In the genomic region with DNA sequence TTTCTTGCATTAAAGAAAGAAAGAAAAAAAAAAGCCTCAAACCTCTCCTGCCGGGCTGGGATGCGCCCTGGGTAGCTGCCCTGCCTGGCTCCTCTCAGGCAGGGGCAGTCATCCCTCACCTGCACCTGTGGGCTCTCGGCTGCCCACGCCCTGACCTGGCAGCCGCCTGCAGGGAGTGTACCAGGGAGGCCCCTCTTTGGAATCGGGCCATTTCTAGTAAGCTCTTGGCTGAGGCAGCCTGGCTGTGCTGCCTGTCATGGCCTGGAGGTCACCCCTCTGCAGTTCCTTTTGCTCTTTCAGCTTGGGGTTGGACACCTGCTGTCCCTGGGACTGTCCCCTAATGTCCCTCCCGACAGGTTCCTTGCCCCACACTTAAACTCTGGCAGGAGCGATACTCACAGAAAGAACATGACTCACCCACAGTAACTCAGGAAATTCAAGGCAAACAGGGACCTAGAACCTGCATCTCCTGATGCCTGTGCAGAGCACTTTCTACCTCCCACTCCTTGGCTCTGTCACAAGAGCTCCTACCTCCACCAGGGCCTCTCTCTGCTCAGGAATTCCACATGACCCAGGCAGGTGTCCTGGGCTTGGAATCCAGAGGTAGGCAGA, we compare ENCODE assay signal across 10 mouse cellular contexts. TPM values are rescaled to one million over a fixed set of nuclear protein-coding genes. Genes with fewer than 3 reads are reported as not detected.
DNase-seq lines count a peak whose midpoint lies in the region; ATAC-seq and TF ChIP-seq lines count a peak whose summit lies in the region.
"Had no signal": no experiment of that assay in that cellular context is flagged by ENCODE, and none has a peak within 500 bp of the region (broad histone marks: within the 10 kb centered on the region; RNA-seq: fewer than 3 reads in every experiment).

No protein-coding gene starts in this region.

- dilution Hi-C loops in CH12.LX (cut with MboI; ENCODE audit: extremely low pct_ligation_motif_present, extremely low pct_unique_long_range_greater_than_20kb, low sequenced_read_pairs) = no loop called here

- DNase-seq in heart, postnatal 0 days (ENCODE audit: low spot score) = no peak
- no peak for DNase-seq in heart, postnatal 14 days
- DNase-seq in CH12.LX (ENCODE audit: extremely low read depth) = no peak
- DNase-seq in frontal cortex, postnatal 25 days (ENCODE audit: low spot score in 2 of 2) = no peak
- no peak for DNase-seq in embryo, embryonic 10 days (ENCODE audit: low spot score)
- DNase-seq in cerebellum, adult 11-12 months = no peak
- DNase-seq: cerebellum, adult 9-10 months had no signal

- H3K27ac ChIP-seq in heart, postnatal 0 days (ENCODE audit: low read depth) = no peak overlapping the region
- peak overlapping the region; percentile 88 for H3K27ac ChIP-seq in CH12.LX (ENCODE audit: insufficient read depth, low read depth)
- H3K27ac ChIP-seq in hindbrain, embryonic 16.5 days (ENCODE audit: low read depth, low read length) = 0 out of 2 replicates have a peak overlapping the region, but pooled peaks have one; percentile 39
- H3K27ac ChIP-seq in limb, embryonic 15.5 days = peak overlapping the region; percentile 64; the same call in 1 of the 2 replicates
- H3K27ac ChIP-seq: liver, embryonic 12.5 days had no signal

- intact Hi-C loops in heart, postnatal 14 days (cut with DNase I) = no loop called here

- no peaks in the 10 kb centered on the region for H3K27me3 ChIP-seq in heart, postnatal 0 days (ENCODE audit: control insufficient read depth, insufficient read depth, low read length)
- H3K27me3 ChIP-seq in CH12.LX (replicated peaks) = no peaks in the 10 kb centered on the region
- no peaks in the 10 kb centered on the region for H3K27me3 ChIP-seq in hindbrain, embryonic 16.5 days (replicated peaks; ENCODE audit: control insufficient read depth, insufficient read depth, low read length)
- no peaks in the 10 kb centered on the region for H3K27me3 ChIP-seq in limb, embryonic 15.5 days

- in situ Hi-C loops in CH12.LX (cut with MboI; ENCODE audit: low pct_ligation_motif_present, low pct_unique_long_range_greater_than_20kb, low sequenced_read_pairs) = loop anchor here (5.0 kb wide), 1 partner anchor 69 kb away; no protein-coding TSS in a partner anchor

- H3K4me2 ChIP-seq in heart, postnatal 0 days (ENCODE audit: low read depth, low read length) = no peak overlapping the region
- peak overlapping the region; percentile 42 for H3K4me2 ChIP-seq in CH12.LX (ENCODE audit: insufficient read depth, low read depth, poor library complexity, severe bottlenecking)
- H3K4me2 ChIP-seq in hindbrain, embryonic 16.5 days (ENCODE audit: low read length) = no peak overlapping the region
- no peak overlapping the region for H3K4me2 ChIP-seq in limb, embryonic 15.5 days

- no peak for TF ChIP-seq RAD21 in CH12.LX (IDR thresholded peaks at IDR 0.05; ENCODE audit: low read depth, low read length)

- no peak for TF ChIP-seq EP300 in heart, postnatal 0 days (IDR thresholded peaks at IDR 0.05; ENCODE audit: low read depth)
- TF ChIP-seq EP300 in CH12.LX (IDR thresholded peaks at IDR 0.05; ENCODE audit: low read length) = peak; percentile 20; the same call in 1 of the 2 replicates

- ATAC-seq in heart, postnatal 0 days (ENCODE audit: insufficient read depth, low read depth) = peak; percentile 18; the same call in 1 of the 2 replicates
- ATAC-seq in hindbrain, embryonic 16.5 days = no peak
- ATAC-seq in limb, embryonic 15.5 days (ENCODE audit: insufficient number of reproducible peaks, low FRiP score, low TSS enrichment, low read depth) = no peak

- no peak for TF ChIP-seq POLR2A in CH12.LX (IDR thresholded peaks at IDR 0.05; ENCODE audit: low read depth, low read length)

- H3K36me3 ChIP-seq in heart, postnatal 0 days (replicated peaks; ENCODE audit: control insufficient read depth, insufficient read depth, low read length) = no peaks in the 10 kb centered on the region
- no peaks in the 10 kb centered on the region for H3K36me3 ChIP-seq in CH12.LX (replicated peaks in 1 of 2; ENCODE audit: control insufficient read depth in 1 of 2, insufficient read depth in 1 of 2, low read length in 1 of 2)
- no peaks in the 10 kb centered on the region for H3K36me3 ChIP-seq in hindbrain, embryonic 16.5 days (ENCODE audit: control insufficient read depth, insufficient read depth, low read length)
- H3K36me3 ChIP-seq in limb, embryonic 15.5 days = peaks cover 3% of the 10 kb centered on the region; the same call in 1 of the 2 replicates
- H3K36me3 ChIP-seq: liver, embryonic 12.5 days had no signal

- no peak for TF ChIP-seq CTCF in heart, postnatal 0 days (IDR thresholded peaks at IDR 0.05; ENCODE audit: low read depth)
- TF ChIP-seq CTCF in CH12.LX (conservative IDR thresholded peaks at IDR 0.05 in 1 of 2, IDR thresholded peaks at IDR 0.05 in 1 of 2; ENCODE audit: low read depth in 2 of 2, low read length in 2 of 2) = no peak

- WGBS in heart, postnatal 0 days = 39% methylated on average over 8 of the region's 8 CpGs
- WGBS in hindbrain, embryonic 16.5 days = 30% methylated on average over 8 of the region's 8 CpGs
- WGBS in limb, embryonic 15.5 days = 40% methylated on average over 8 of the region's 8 CpGs

- H3K9ac ChIP-seq in heart, postnatal 0 days (replicated peaks; ENCODE audit: low read depth, low read length) = no peak overlapping the region
- no peak overlapping the region for H3K9ac ChIP-seq in CH12.LX (ENCODE audit: insufficient read depth, low read depth)
- peak overlapping the region; percentile 35; the same call in 1 of the 2 replicates for H3K9ac ChIP-seq in hindbrain, embryonic 16.5 days (ENCODE audit: low read depth, low read length)
- no peak overlapping the region for H3K9ac ChIP-seq in limb, embryonic 15.5 days
- H3K9ac ChIP-seq: liver, embryonic 12.5 days had no signal

- peaks cover 10% of the 10 kb centered on the region for H3K4me1 ChIP-seq in heart, postnatal 0 days (ENCODE audit: control insufficient read depth, insufficient read depth)
- peaks cover 58 to 90% of the 10 kb centered on the region in 2 experiments for H3K4me1 ChIP-seq in CH12.LX (ENCODE audit: control insufficient read depth in 1 of 2, insufficient read depth in 2 of 2)
- H3K4me1 ChIP-seq in hindbrain, embryonic 16.5 days (ENCODE audit: control insufficient read depth, insufficient read depth, low read depth, low read length) = peaks cover 11% of the 10 kb centered on the region
- peaks cover 24% of the 10 kb centered on the region for H3K4me1 ChIP-seq in limb, embryonic 15.5 days

- H3K79me2 ChIP-seq in CH12.LX (replicated peaks; ENCODE audit: control insufficient read depth, extremely low read depth, insufficient read depth, poor library complexity, severe bottlenecking) = no peaks in the 10 kb centered on the region

- H3K4me3 ChIP-seq in heart, postnatal 0 days (ENCODE audit: low read depth, low read length) = no peak overlapping the region
- H3K4me3 ChIP-seq in CH12.LX (replicated peaks in 1 of 3; ENCODE audit: low read depth in 2 of 3, low read length in 2 of 3, poor library complexity in 1 of 3) = no peak overlapping the region
- no peak overlapping the region for H3K4me3 ChIP-seq in hindbrain, embryonic 16.5 days (ENCODE audit: low read length)
- H3K4me3 ChIP-seq in limb, embryonic 15.5 days = no peak overlapping the region
- H3K4me3 ChIP-seq: liver, embryonic 12.5 days had no signal

- peaks cover 14% of the 10 kb centered on the region for H3K9me3 ChIP-seq in heart, postnatal 0 days (replicated peaks; ENCODE audit: control insufficient read depth, low read length)
- peaks cover 12% of the 10 kb centered on the region for H3K9me3 ChIP-seq in CH12.LX (replicated peaks; ENCODE audit: low read length)
- no peaks in the 10 kb centered on the region for H3K9me3 ChIP-seq in hindbrain, embryonic 16.5 days (ENCODE audit: control insufficient read depth, low read length)
- no peaks in the 10 kb centered on the region for H3K9me3 ChIP-seq in limb, embryonic 15.5 days
- H3K9me3 ChIP-seq: liver, embryonic 12.5 days had no signal

TF ChIP-seq in CH12.LX, 34 proteins besides CTCF, POLR2A, EP300 and RAD21:
- TF ChIP-seq TCF12 (IDR thresholded peaks at IDR 0.05; ENCODE audit: low read depth, low read length) (peak; percentile 55; the same call in 1 of the 2 replicates), BHLHE40 (IDR thresholded peaks at IDR 0.05; ENCODE audit: low read depth, low read length) (peak; percentile 30), ZKSCAN1 (IDR thresholded peaks at IDR 0.05; ENCODE audit: borderline replicate concordance, low read depth, low read length) (no peak), IRF4 (IDR thresholded peaks at IDR 0.05; ENCODE audit: low read depth, low read length) (peak; percentile 58), SIN3A (IDR thresholded peaks at IDR 0.05; ENCODE audit: low read length) (no peak), ETS1 (conservative IDR thresholded peaks at IDR 0.05; ENCODE audit: low read depth, low read length) (peak; percentile 50; the same call in 1 of the 2 replicates), CHD2 (IDR thresholded peaks at IDR 0.05; ENCODE audit: low read length) (peak; percentile 15; the same call in 1 of the 2 replicates), MEF2A (IDR thresholded peaks at IDR 0.05; ENCODE audit: borderline replicate concordance, low read depth, low read length) (peak; percentile 49; the same call in 1 of the 2 replicates), TBP (conservative IDR thresholded peaks at IDR 0.05; ENCODE audit: low read depth, low read length) (no peak)

RNA-seq across cellular contexts. Expression of a gene that starts 52.1 kb away (rescaled TPM):
- total RNA-seq in heart, postnatal 0 days (2014; rRNA removed; ENCODE audit: low replicate concordance) = 2.0 TPM in 1 of 2 replicates, not detected in the other
- polyA plus RNA-seq in heart, postnatal 0 days (2015; fragmentation: Nextera tagmentation; extraction: Ambion mirVana) = 0.18 and 0.23 TPM in 2 replicates
- under 1 TPM; 0.73 to 0.76 TPM for total RNA-seq in heart, postnatal 14 days (2021)
- total RNA-seq in CH12.LX (2012; rRNA removed) (0.17 and 0.34 TPM in 2 replicates), CH12.LX (2014; rRNA removed) (0.12 TPM in 1 of 2 replicates, not detected in the other)
- 0.30 TPM in 1 of 2 replicates, not detected in the other for polyA plus RNA-seq in CH12.LX (2012; ENCODE audit: insufficient read length, low read depth)
- 0.06 and 0.26 TPM in 2 replicates for polyA plus RNA-seq in hindbrain, embryonic 16.5 days (2015; fragmentation: Nextera tagmentation; extraction: Ambion mirVana)
- 5.1 and 5.6 TPM in 2 replicates for polyA plus RNA-seq in limb, embryonic 15.5 days (2015; fragmentation: Nextera tagmentation; extraction: Ambion mirVana)
